Mouse (Mus musculus) cerebellum, adult 18-20 months (tissue): Measurements from ENCODE around the gene Pfdn4.

Source experiments
- DNase-seq, 2 experiments: peaks; one replicate each; pipeline ENCODE4 v3.0.0; 2021

Gene Pfdn4

DNA sequence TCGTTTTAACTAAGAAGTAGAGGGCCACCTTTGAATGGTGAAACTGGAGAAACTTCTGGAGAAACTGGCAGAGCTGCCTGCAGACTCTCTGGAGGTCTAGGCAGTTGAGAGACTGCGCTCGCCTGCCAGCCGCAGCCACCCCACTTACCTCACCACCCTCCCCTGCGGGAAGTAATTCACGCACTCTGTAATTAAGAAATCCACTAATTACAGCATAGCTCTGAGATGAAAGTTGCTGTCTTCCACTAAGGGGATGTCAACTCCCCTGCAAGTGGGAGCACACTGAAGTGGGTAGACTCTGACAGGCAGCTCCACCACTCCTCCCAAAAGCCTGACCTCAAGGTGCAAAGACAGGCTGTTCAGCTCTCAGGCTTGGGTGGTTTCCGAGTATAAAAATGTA, 55.9 kb downstream of the Pfdn4 start:
- no peak for DNase-seq

DNA sequence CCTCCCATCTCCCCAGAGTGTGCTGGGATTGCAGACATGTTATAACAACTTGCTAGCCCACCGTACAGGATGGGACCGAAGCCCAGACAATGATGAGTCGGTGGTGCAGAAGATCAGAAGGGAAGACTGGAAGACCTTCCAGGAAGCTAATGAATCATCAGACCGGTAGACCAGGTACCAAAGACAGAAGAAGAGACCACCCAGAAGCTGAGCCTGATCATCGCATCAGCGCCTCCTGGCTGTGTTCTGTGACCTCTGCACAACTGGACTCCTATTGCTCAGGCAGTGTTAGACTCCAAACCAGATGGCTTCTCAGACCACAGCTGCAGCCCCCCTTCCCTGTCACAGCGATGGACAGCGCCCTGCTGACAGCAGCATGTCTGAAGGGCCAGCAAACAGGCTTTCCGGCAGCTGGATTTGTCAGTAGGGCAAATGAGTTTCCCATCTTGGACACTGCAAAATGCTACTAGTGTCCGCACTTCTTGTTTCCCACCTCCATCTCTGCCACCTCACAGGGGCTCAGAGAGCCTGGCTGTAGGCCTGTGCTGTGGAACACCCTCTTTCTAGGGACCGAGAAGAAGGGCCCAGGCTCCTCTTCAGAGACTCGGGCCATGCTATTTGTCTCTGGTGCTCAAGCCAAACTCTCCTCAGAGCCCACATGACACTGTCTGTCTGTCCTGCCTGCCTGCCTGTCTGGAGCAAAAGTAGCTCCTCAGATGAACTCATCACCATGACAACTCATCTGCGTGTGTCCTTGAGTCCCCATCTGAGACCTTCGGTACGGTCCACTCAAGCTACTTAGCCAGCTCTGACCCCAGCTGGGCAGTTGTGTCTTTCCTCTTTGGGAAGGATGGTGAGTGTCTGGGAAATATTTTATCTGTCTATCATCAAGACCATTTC, 68.0 kb downstream of the Pfdn4 start:
- DNase-seq: no peak

DNA sequence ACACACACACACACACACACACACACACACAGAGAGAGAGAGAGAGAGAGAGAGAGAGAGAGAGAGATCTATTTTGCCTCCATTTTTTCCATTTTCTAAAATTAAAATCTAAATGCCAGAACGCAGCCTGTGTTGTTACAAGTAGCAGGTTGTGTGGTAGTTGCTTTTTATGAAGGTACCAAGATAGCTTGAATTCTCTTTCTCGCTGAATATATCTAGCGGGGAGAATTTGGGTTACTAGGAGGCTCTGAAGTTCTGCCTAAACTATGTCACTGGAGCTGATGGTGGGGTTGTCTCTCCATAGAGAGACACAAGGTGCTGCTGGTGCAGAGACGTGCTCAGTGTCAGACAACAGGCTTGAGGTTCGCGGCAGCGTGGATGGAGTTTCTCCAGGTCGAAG, 68.8 kb downstream of the Pfdn4 start:
- no peak for DNase-seq
